Comparison of ENCODE assay signal across 38 mouse cellular contexts in genomic region chr2:181618761-181619495, GRCm38 (mm10). TPM values are rescaled to one million over a fixed set of nuclear protein-coding genes. Genes with fewer than 3 reads are reported as not detected.
"Had no signal": no experiment of that assay in that cellular context is flagged by ENCODE, and none has a peak within 500 bp of the region (broad histone marks: within the 10 kb centered on the region; RNA-seq: fewer than 3 reads in every experiment).

No protein-coding gene starts in this region.

- H3K27me3 ChIP-seq: limb, embryonic 12.5 days; limb, embryonic 13.5 days; limb, embryonic 15.5 days; liver, embryonic 12.5 days; liver, embryonic 13.5 days; liver, embryonic 15.5 days; lung, embryonic 15.5 days; megakaryocyte, embryonic 14.5 days; midbrain, embryonic 12.5 days; midbrain, embryonic 13.5 days; midbrain, embryonic 15.5 days had no signal

- ATAC-seq: liver, embryonic 12.5 days; liver, postnatal 0 days; lung, postnatal 0 days; midbrain, embryonic 13.5 days; midbrain, embryonic 15.5 days had no signal

- H3K4me1 ChIP-seq: limb, embryonic 10.5 days; limb, embryonic 12.5 days; limb, embryonic 13.5 days; limb, embryonic 15.5 days; liver, embryonic 15.5 days; lung, embryonic 15.5 days; midbrain, embryonic 10.5 days; midbrain, embryonic 12.5 days; midbrain, embryonic 13.5 days; midbrain, embryonic 15.5 days had no signal

- H3K9ac ChIP-seq: limb, embryonic 12.5 days; limb, embryonic 13.5 days; limb, embryonic 15.5 days; liver, embryonic 12.5 days; liver, embryonic 13.5 days; liver, embryonic 14.5 days; liver, embryonic 15.5 days; liver, postnatal 0 days; lung, embryonic 14.5 days; lung, embryonic 15.5 days; midbrain, embryonic 12.5 days; midbrain, embryonic 13.5 days; midbrain, embryonic 15.5 days had no signal

- H3K4me2 ChIP-seq: limb, embryonic 12.5 days; limb, embryonic 13.5 days; limb, embryonic 15.5 days; liver, embryonic 11.5 days; liver, embryonic 12.5 days; liver, embryonic 13.5 days; liver, embryonic 15.5 days; lung, embryonic 14.5 days; lung, embryonic 15.5 days; midbrain, embryonic 12.5 days; midbrain, embryonic 13.5 days; midbrain, embryonic 15.5 days had no signal

- DNase-seq: left cerebral cortex, postnatal 4 days; liver; liver, embryonic 13.5 days; liver, postnatal 0 days; lung, adult 18-20 months; lung, adult 2 months; lung, embryonic 14.5 days; lung, postnatal 10 days; lung, postnatal 14 days; lung, postnatal 36 days; lung, postnatal 4 days; midbrain, embryonic 14.5 days had no signal

- H3K27ac ChIP-seq: left cerebral cortex, adult 2 months; limb, embryonic 10.5 days; limb, embryonic 12.5 days; limb, embryonic 13.5 days; limb, embryonic 15.5 days; liver, embryonic 12.5 days; liver, embryonic 13.5 days; liver, embryonic 14.5 days; liver, embryonic 15.5 days; lung, embryonic 15.5 days; macrophage; midbrain, embryonic 10.5 days; midbrain, embryonic 12.5 days; midbrain, embryonic 13.5 days; midbrain, embryonic 15.5 days had no signal

- H3K4me3 ChIP-seq: left cerebral cortex, adult 2 months; limb, embryonic 10.5 days; limb, embryonic 12.5 days; limb, embryonic 13.5 days; limb, embryonic 15.5 days; liver, embryonic 12.5 days; liver, embryonic 13.5 days; liver, embryonic 15.5 days; lung, embryonic 15.5 days; megakaryocyte, embryonic 14.5 days; midbrain, embryonic 10.5 days; midbrain, embryonic 12.5 days; midbrain, embryonic 13.5 days; midbrain, embryonic 15.5 days; myocyte had no signal

- H3K9me3 ChIP-seq: limb, embryonic 10.5 days; limb, embryonic 12.5 days; limb, embryonic 13.5 days; limb, embryonic 15.5 days; liver, embryonic 12.5 days; liver, embryonic 13.5 days; liver, embryonic 15.5 days; lung, embryonic 15.5 days; megakaryocyte, embryonic 14.5 days; midbrain, embryonic 10.5 days; midbrain, embryonic 12.5 days; midbrain, embryonic 13.5 days; midbrain, embryonic 15.5 days had no signal

RNA-seq across cellular contexts. Expression of gene Gm29797, which starts 37.9 kb away (rescaled TPM):
- total RNA-seq: left cerebral cortex, postnatal 25 days; liver, adult 2 months; megakaryocyte progenitor cell, adult 5-6 weeks; megakaryocyte, adult 5-6 weeks; megakaryocyte-erythroid progenitor cell, adult 5-6 weeks; midbrain, postnatal 0 days; monocyte, adult 5-6 weeks had no signal
- polyA plus RNA-seq: limb, embryonic 15.5 days; liver, adult 2 months; liver, embryonic 11.5 days; liver, embryonic 12.5 days; liver, embryonic 13.5 days; liver, embryonic 15.5 days; liver, postnatal 0 days; lung, adult 2 months; lung, embryonic 14.5 days; lung, embryonic 15.5 days; lung, postnatal 0 days; macrophage; midbrain, embryonic 12.5 days; midbrain, embryonic 13.5 days; midbrain, embryonic 14.5 days; midbrain, embryonic 15.5 days; midbrain, postnatal 0 days; myocyte; neural tube, embryonic 11.5 days had no signal
